Mouse (Mus musculus) right cerebral cortex, postnatal 10 days (tissue): ENCODE results near the gene Aldh1a1.
"Not testable (repeated sequence)": the region's sequence is repeated elsewhere in the genome, so short reads cannot be mapped to it uniquely, and the experiment has no call there.

Source experiments
- DNase-seq, 2 experiments: peaks; one replicate each; pipeline ENCODE4 v3.0.0; 2021; ENCODE audit warnings: low spot score in 2 of 2

The Aldh1a1 gene

GRCm38 (mm10) chr19:20492491-20492890 lies at the start of gene Aldh1a1:
TSS of gene Aldh1a1 (plus strand) at chr19:20492715.
- peak in 1 of 2 experiments; percentile 35 for DNase-seq

- DNase-seq, result no peak
Observed at GRCm38 (mm10) chr19:20447807-20448206, 44.7 kb upstream of the Aldh1a1 start.

- DNase-seq, result peak; percentile 38 to 49
Observed at GRCm38 (mm10) chr19:20449546-20449945, 43.0 kb upstream of the Aldh1a1 start.

- DNase-seq, result no peak
Observed at GRCm38 (mm10) chr19:20451045-20451444, 41.5 kb upstream of the Aldh1a1 start.

- no peak for DNase-seq
Observed at GRCm38 (mm10) chr19:20484497-20484896, 8.0 kb upstream of the Aldh1a1 start.

GRCm38 (mm10) chr19:20491950-20492349 lies 565 bp upstream of the Aldh1a1 start:
- DNase-seq, result peak; percentile 32 to 42

GRCm38 (mm10) chr19:20496476-20496875 lies 4.0 kb downstream of the Aldh1a1 start:
- no peak for DNase-seq

- no peak for DNase-seq
Observed at GRCm38 (mm10) chr19:20505359-20505758, 12.8 kb downstream of the Aldh1a1 start.

- no peak for DNase-seq
Observed at GRCm38 (mm10) chr19:20506936-20507615, 14.6 kb downstream of the Aldh1a1 start.

- no peak for DNase-seq
Observed at GRCm38 (mm10) chr19:20508609-20509008, 16.1 kb downstream of the Aldh1a1 start.

GRCm38 (mm10) chr19:20511971-20512370 lies 19.5 kb downstream of the Aldh1a1 start:
- DNase-seq, result no peak

- no peak for DNase-seq
Observed at GRCm38 (mm10) chr19:20513181-20513580, 20.7 kb downstream of the Aldh1a1 start.

GRCm38 (mm10) chr19:20513688-20514361 lies 21.3 kb downstream of the Aldh1a1 start:
- no peak for DNase-seq

- DNase-seq, result no peak
Observed at GRCm38 (mm10) chr19:20516481-20516880, 24.0 kb downstream of the Aldh1a1 start.

- DNase-seq, result not testable (repeated sequence)
Observed at GRCm38 (mm10) chr19:20529156-20529555, 36.6 kb downstream of the Aldh1a1 start.

GRCm38 (mm10) chr19:20529921-20530696 lies 37.6 kb downstream of the Aldh1a1 start:
- no peak for DNase-seq

GRCm38 (mm10) chr19:20536538-20536937 lies 44.0 kb downstream of the Aldh1a1 start:
- peak; percentile 45 to 82 for DNase-seq

- peak; percentile 30 to 64 for DNase-seq
Observed at GRCm38 (mm10) chr19:20541044-20541443, 48.5 kb downstream of the Aldh1a1 start.

- DNase-seq, result no peak
Observed at GRCm38 (mm10) chr19:20541924-20542323, 49.4 kb downstream of the Aldh1a1 start.

- no peak for DNase-seq
Observed at GRCm38 (mm10) chr19:20543816-20544215, 51.3 kb downstream of the Aldh1a1 start.

- no peak for DNase-seq
Observed at GRCm38 (mm10) chr19:20544941-20545340, 52.4 kb downstream of the Aldh1a1 start.

GRCm38 (mm10) chr19:20547025-20547424 lies 54.5 kb downstream of the Aldh1a1 start:
- no peak for DNase-seq
